Mouse (Mus musculus) cerebellum, adult 2 months (tissue): ENCODE data around the gene Trappc4.

Experiments
- CTCF ChIP-seq: fragments of 200-500 bp; IDR thresholded peaks from 2 replicates; pipeline ENCODE4 v1.5.1; 2011; ENCODE audit warnings: low read depth, mild to moderate bottlenecking, control low read depth, low read length, moderate library complexity, borderline replicate concordance; ENCODE audit not compliant: insufficient read depth
- POLR2A ChIP-seq: fragments of 200-500 bp; IDR thresholded peaks from 2 replicates; pipeline ENCODE4 v1.6.1; 2011; ENCODE audit warnings: low read length, control low read depth, borderline replicate concordance; ENCODE audit not compliant: insufficient read depth

DNA sequence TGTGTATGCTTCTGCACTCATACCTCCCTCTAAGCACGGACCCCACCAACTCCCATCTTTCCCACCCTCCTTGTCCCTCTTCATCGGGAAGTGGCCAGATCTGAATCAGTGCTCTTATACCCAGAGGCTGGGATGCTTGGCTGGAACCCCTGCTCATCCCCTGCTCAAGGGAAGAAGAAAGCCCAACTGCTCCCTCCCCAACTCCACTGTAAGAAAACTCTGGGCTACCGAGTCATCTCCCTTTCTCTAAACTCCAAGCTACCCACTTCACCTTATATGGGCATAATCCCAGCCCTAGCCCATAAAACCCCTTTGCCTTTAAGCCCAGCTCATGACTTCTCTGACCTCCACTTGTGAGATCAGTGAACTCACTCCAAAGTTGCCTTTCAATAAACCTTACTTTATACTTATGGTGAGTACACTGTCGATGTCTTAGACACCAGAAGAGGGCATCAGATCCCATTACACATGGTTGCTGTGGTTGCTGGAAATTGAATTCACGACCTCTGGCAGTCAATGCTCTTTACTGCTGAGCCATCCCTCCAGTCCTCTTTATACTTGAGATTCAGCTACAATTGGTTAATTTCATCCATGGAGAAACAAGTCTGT is 25.3 kb upstream of the Trappc4 start:
- TF ChIP-seq POLR2A (no peak), CTCF (no peak)
